Mouse (Mus musculus) ES-Bruce4 (cell line): ENCODE results near the gene Sfrp2.

Experiments
- CTCF ChIP-seq: IDR thresholded peaks from one replicate; pipeline ENCODE4 v1.8.1; 2011; ENCODE audit warnings: low read depth, low read length
- EP300 ChIP-seq: IDR thresholded peaks from 2 replicates; pipeline ENCODE4 v1.6.1; 2011; ENCODE audit warnings: low read depth, low read length; ENCODE audit not compliant: insufficient read depth
- POLR2A ChIP-seq: IDR thresholded peaks from one replicate; pipeline ENCODE4 v1.8.1; 2011; ENCODE audit warnings: low read length; ENCODE audit not compliant: insufficient read depth

GRCm38 (mm10) chr3:83811987-83812386, 45.9 kb downstream of the Sfrp2 start:
- TF ChIP-seq POLR2A (no peak), CTCF (no peak), EP300 (no peak)
